Mouse (Mus musculus): ENCODE measurements around the gene Gm21833.

DNA sequence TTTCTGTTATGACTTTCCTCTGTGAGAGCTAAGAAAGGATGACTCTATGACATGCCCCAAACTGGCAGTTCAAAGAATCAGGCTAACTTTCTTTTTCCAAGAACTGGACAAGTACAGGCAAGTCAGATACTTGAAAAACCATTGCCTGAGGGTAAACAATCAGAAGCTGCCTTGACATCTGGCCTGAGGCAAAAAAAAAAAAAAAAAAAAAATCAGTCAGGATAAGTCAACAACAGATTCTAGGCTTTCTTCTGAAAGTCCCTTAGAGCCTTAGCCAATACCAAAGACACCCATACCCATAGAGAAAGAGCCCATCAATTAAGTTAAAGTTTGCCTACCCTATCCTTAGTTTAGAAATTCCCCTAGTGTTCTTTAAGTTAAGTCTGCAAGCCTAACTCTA, 38.7 kb upstream of the Gm21833 start:
- no peak for TF ChIP-seq CTCF (IDR thresholded peaks at IDR 0.05; ENCODE audit: low read depth)
- TF ChIP-seq EP300 (IDR thresholded peaks at IDR 0.05; ENCODE audit: low read depth), result no peak

Measured in liver, postnatal 0 days (tissue).